Mouse (Mus musculus): ENCODE measurements at regions not wholly inside any gene's neighbourhood (a gene's known extent, or its start where the extent isn't known, plus 50 kb on each side); places are given as distances from the start of the nearest gene placed in this dataset.

DNA sequence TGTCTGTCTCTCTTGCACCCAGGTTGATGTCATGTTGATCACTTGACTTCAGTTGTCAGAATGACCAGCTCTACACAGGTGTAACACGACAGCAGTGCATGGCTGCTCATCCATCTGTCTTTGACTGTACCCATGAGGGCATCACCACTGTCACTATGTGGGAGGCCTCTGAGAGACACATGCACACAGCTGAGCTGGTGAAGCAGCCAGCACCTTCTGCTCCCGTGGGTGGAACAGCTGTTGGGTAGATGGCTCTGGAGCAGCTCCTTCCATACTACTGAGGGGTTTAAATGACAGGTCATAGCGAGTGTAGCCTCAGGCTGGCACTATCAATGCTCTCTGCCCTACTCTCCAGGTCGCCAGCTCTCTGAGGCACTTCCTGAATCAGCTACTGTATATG lies 301.9 kb downstream of the Hs3st3b1 start:
- TF ChIP-seq POLR2A (IDR thresholded peaks at IDR 0.05; ENCODE audit: insufficient read length, low read depth), result no peak
- no peak for TF ChIP-seq MAX (IDR thresholded peaks at IDR 0.05; ENCODE audit: low read depth)
- no peak for TF ChIP-seq E2F4 (IDR thresholded peaks at IDR 0.05; ENCODE audit: insufficient read depth)
- no peak for TF ChIP-seq CEBPB (IDR thresholded peaks at IDR 0.05; ENCODE audit: insufficient read depth, poor library complexity, severe bottlenecking)
- peak; percentile 86 for TF ChIP-seq TCF12 (IDR thresholded peaks at IDR 0.05; ENCODE audit: insufficient read depth, poor library complexity, severe bottlenecking)
- no peak for TF ChIP-seq USF1 (IDR thresholded peaks at IDR 0.05; ENCODE audit: low read depth)

Measured in myocyte (in vitro differentiated cells).